Mouse (Mus musculus) sigmoid colon, adult 10 weeks (tissue): ENCODE measurements around the gene Sval1. TPM values are rescaled to one million over a fixed set of nuclear protein-coding genes. Genes with fewer than 3 reads are reported as not detected.

Experiments used
- polyA plus RNA-seq: library from polyadenylated mRNA; stranded (reverse); fragments of 350-450 nt; fragmentation: Illumina TruSeq; extraction: RNeasy Lipid Tissue Mini Kit (QIAGEN cat#74804); gene quantifications from one replicate; pipeline ENCODE4 v1.2.3, GENCODE M21; 2014; ENCODE audit warnings: low read depth, low replicate concordance

The Sval1 gene
- polyA plus RNA-seq = 9,611 TPM

GRCm38 (mm10) chr6:41951330-41951729 is at the start of gene Sval1:
Gene Sval1, plus strand, starts transcription at chr6:41951630.

GRCm38 (mm10) chr6:41967840-41968239 is 16.4 kb downstream of the Sval1 start, which contains the start of gene Sval3:
Gene Sval3, plus strand, starts transcription at chr6:41968140.

Other genes with a start within 250 kb of the Sval1 start
- not detected for gene Kel, start 247.3 kb upstream of the Sval1 start, polyA plus RNA-seq
- not detected for gene Olfr459, start 176.5 kb upstream of the Sval1 start, polyA plus RNA-seq
- gene Pip, start 104.1 kb upstream of the Sval1 start, polyA plus RNA-seq = not detected
- gene Sval2, start 98.6 kb upstream of the Sval1 start, polyA plus RNA-seq = not detected
- gene Sval3, start 16.5 kb downstream of the Sval1 start, polyA plus RNA-seq = 11.7 TPM
- not detected for gene Sva, start 86.8 kb downstream of the Sval1 start, polyA plus RNA-seq
- not detected for gene Tas2r139, start 189.3 kb downstream of the Sval1 start, polyA plus RNA-seq